Mouse (Mus musculus) inflammation-experienced regulatory T-cells, adult 16 weeks (primary cell): Measurements from ENCODE around the gene Ccdc24. TPM values are rescaled to one million over a fixed set of nuclear protein-coding genes. Genes with fewer than 3 reads are reported as not detected.

Experiments used
- polyA plus RNA-seq: library from polyadenylated mRNA; unstranded; fragments of 100-300 nt; shearing (Covaris generic); gene quantifications from one replicate; pipeline ENCODE4 v1.2.1, GENCODE M21; 2017

Gene Ccdc24
- polyA plus RNA-seq = not detected

GRCm38 (mm10) chr4:117872471-117872886, at the start of gene Ccdc24:
Gene Ccdc24 (minus strand): TSS chr4:117872557.

DNA sequence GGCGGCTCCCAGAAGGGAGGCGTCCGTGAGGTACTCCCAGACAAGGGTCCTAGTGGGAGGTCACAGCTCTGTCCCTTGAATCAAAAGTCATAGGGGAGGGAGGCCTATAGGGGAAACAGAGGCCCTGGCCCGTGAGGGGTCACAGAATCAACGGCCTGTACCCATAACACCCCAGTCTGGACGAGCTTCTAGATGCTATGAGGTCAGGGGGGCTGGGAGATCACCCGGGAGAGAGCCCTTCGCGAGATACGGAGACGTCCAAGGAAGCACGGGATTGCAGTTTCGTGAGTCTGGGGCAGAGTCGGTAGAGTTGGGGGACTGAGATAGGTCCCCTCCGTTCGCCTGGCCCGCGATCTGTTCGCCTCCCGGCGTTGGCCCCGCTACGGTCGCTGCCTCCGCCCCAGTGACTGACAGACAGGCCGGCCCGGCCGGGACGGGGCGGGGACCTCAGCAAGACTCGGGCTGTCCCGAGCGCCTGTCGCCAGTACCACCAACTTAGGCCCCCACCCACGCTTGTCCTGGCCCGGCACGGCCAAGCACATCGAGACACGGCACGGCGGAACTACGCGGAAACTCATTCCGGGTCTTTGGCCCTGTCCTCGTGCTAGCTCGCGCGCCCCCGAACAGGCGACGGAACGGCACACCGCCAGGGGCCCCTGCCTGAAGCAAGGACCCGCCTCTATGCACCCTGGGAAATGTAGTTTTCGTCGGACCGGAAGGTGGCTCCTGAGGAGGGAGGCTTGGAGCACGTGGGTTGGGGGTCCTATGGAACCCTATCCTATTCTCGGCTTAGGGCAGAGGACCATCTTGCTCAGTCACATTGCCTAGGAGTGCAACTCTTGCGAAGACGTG, 42.5 kb upstream of the Ccdc24 start, which contains the start of gene Ipo13:
TSS of gene Ipo13 (minus strand) at position 409 of the 852 bp plus-strand sequence.

DNA sequence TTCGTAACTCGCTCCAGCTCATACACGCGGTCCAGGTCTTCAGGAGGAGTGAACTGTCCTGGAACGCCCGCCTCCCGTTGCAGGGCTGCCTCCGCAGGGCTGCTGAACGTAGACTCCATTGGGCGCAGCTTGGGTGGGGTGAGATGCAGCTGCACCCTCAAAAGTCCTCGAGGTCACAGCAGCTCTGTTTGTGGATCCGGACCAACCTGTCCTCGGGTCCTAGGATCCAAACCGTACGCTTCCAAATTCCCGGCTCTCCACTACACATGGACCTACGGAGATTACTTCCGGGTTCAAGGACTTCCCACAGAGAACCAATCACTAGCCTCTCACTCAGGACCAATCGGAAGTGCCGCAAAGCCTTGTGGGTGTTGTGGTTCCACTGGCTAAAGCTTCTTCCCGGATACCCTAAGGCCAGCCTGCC, 19.4 kb upstream of the Ccdc24 start, which contains the start of gene Dph2:
TSS of gene Dph2 (minus strand) at position 295 of the 424 bp plus-strand sequence.

DNA sequence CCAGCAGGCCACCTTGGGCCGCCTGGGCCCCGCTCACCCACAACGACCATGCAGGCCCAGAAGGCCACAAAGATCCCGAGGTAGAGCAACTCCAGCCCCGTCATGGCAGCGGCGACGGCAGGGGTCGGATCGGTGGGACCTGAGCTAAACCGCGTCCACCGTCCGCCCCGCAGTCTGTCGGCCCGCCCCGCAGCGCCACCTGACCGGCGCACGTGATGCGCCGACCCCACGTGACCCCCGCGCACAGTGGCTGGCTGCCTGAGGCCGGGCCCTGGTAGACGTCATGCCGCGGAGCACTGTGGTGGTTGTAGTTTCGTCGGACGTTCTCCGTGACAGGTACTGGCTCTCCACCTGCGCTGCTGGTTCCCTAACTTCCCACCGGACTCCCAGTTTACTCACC, 14.8 kb upstream of the Ccdc24 start, which contains the start of gene Atp6v0b:
TSS of gene Atp6v0b (minus strand) at position 201 of the 400 bp plus-strand sequence.

DNA sequence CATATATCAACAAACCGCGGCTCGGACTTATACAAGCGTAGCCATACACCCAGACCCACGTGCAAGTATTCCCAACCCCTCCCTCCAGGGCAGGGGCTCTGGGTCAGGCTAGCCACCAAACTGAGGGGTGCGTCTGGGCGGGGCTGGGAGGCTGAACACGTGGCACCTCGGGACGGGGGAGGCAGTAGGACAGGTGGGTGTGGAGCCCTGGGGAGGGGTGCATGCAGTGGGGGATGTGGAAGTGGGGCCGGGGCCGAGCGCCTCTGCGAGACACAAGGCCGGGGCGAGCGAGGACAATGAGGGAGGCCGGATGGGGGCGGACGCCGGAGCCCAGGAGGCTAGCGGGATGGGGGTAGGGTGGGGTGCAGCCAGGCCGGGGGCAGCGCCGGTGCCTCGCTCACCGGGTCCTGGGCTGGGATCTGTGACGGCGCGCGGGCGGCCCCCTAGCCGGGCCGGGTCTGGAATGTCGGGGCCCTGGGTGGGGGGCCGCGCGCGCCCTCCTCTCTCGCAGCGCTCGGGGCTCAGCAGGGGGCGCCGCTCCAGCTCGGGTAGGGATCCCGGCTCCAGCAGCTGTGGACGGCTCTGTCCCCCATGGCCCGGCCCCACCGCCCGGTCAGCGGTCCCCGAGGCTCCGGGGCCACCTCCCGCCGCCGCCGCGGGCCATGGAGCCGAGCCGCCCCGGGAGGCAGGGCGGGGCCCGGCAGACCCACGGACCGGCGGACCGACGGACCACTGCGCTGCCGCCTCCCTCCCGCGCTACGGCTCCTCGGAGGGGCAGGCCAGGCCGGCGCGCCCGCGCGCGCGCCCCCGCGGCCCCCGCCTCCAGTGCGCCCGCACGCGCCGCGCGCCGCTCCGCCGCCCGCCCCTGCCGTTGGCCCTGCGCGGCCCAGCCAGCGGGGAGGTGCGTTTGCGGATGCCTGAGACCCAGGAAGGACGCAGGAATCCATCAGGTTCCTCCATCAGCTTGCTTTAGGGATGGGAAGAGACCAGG, 10.6 kb upstream of the Ccdc24 start, which contains the start of gene B4galt2:
TSS of gene B4galt2 (minus strand) at position 787 of the 991 bp plus-strand sequence.

GRCm38 (mm10) chr4:117834457-117834844, 37.9 kb downstream of the Ccdc24 start, which contains the start of gene Slc6a9:
Gene Slc6a9 (plus strand): TSS chr4:117834506.

Other genes with a start within 250 kb of the Ccdc24 start
- 52.7 TPM for gene Dmap1, start 190.3 kb downstream of the Ccdc24 start, polyA plus RNA-seq
- gene Gm12845, start 148.1 kb downstream of the Ccdc24 start, polyA plus RNA-seq = not detected
- gene Klf17, start 106.9 kb downstream of the Ccdc24 start, polyA plus RNA-seq = not detected
- gene Slc6a9, start 38.1 kb downstream of the Ccdc24 start, polyA plus RNA-seq = 0.77 TPM
- gene B4galt2, start 10.9 kb upstream of the Ccdc24 start, polyA plus RNA-seq = not detected
- 142 TPM for gene Atp6v0b, start 14.8 kb upstream of the Ccdc24 start, polyA plus RNA-seq
- 45.5 TPM for gene Dph2, start 19.5 kb upstream of the Ccdc24 start, polyA plus RNA-seq
- 39.5 TPM for gene Ipo13, start 42.4 kb upstream of the Ccdc24 start, polyA plus RNA-seq
- gene Artn, start 57.2 kb upstream of the Ccdc24 start, polyA plus RNA-seq = not detected